ENCODE assay signal across 8 mouse cellular contexts in genomic region chr11:98775348-98776051, GRCm38 (mm10). TPM values are rescaled to one million over a fixed set of nuclear protein-coding genes. Genes with fewer than 3 reads are reported as not detected.
DNase-seq lines count a peak whose midpoint lies in the region; ATAC-seq lines count a peak whose summit lies in the region.

No protein-coding gene starts in this region.

- H3K36me3 ChIP-seq in intestine, embryonic 14.5 days (ENCODE audit: control insufficient read depth, insufficient read depth, low read length), result peaks cover under 1% of the 10 kb centered on the region; the same call in 1 of the 2 replicates

- H3K27ac ChIP-seq in intestine, embryonic 14.5 days (ENCODE audit: low read depth), result peak overlapping the region; percentile 93

- WGBS in intestine, embryonic 14.5 days, result 1% methylated on average over 15 of the region's 15 CpGs

- H3K9me3 ChIP-seq in intestine, embryonic 14.5 days (ENCODE audit: control insufficient read depth, low read length), result no peaks in the 10 kb centered on the region

- DNase-seq in adrenal gland, adult (ENCODE audit: inconsistent age in 2 of 2, low spot score in 1 of 2), result peak; percentile 100
- peak; percentile 95 for DNase-seq in embryo, embryonic 11 days
- peak; percentile 99 for DNase-seq in gastrocnemius, postnatal 14 days
- peak; percentile 92 for DNase-seq in intestine, embryonic 14.5 days (ENCODE audit: low spot score)
- DNase-seq in left cerebral cortex, postnatal 25 days (ENCODE audit: low spot score in 2 of 2), result peak; percentile 100
- peak; percentile 96 for DNase-seq in mesoderm, embryonic 11.5 days (ENCODE audit: low read depth, low spot score)
- peak; percentile 100 for DNase-seq in right cerebral cortex, postnatal 25 days
- DNase-seq in yolk sac, embryonic 10.5 days (ENCODE audit: low spot score), result peak; percentile 97

- peak overlapping the region; percentile 35 for H3K4me3 ChIP-seq in intestine, embryonic 14.5 days (ENCODE audit: low read depth, low read length)

- no peaks in the 10 kb centered on the region for H3K27me3 ChIP-seq in intestine, embryonic 14.5 days (replicated peaks; ENCODE audit: control insufficient read depth, insufficient read depth, low read length)

- intact Hi-C loops in gastrocnemius, postnatal 14 days (cut with DNase I; ENCODE audit: low total_unique reads), result no loop called here
- intact Hi-C loops in left cerebral cortex, postnatal 25 days (cut with DNase I), result loop anchor here (1.0 kb wide), 1 partner anchor 8 kb away; no protein-coding TSS in a partner anchor

- peak overlapping the region; percentile 39 for H3K9ac ChIP-seq in intestine, embryonic 14.5 days (ENCODE audit: low read length)

- peaks cover 48% of the 10 kb centered on the region for H3K4me1 ChIP-seq in intestine, embryonic 14.5 days (replicated peaks; ENCODE audit: control insufficient read depth, insufficient read depth, low read length)

- peak; percentile 69 for ATAC-seq in intestine, embryonic 14.5 days (replicated peaks; ENCODE audit: low FRiP score, low TSS enrichment, low read depth)

- H3K4me2 ChIP-seq in intestine, embryonic 14.5 days (ENCODE audit: low read length), result peak overlapping the region; percentile 84

RNA-seq across cellular contexts. Expression of gene Nr1d1, which starts 0.4 kb away (rescaled TPM):
- total RNA-seq in gastrocnemius, postnatal 14 days (2021), result 10 to 100 TPM; 27.3 to 64.6 TPM
- polyA plus RNA-seq in intestine, embryonic 14.5 days (2014; fragmentation: Nextera tagmentation; extraction: Ambion mirVana), result 2.5 and 2.8 TPM in 2 replicates
- 100 to 1,000 TPM in 1 of 2 experiments, 10 to 100 TPM in 1; 92.5 to 121 TPM for total RNA-seq in left cerebral cortex, postnatal 25 days (2021)

RNA-seq across cellular contexts. Expression of gene Msl1, which starts 19.8 kb away (rescaled TPM):
- total RNA-seq in gastrocnemius, postnatal 14 days (2021), result 10 to 100 TPM; 49.0 to 55.3 TPM
- polyA plus RNA-seq in intestine, embryonic 14.5 days (2014; fragmentation: Nextera tagmentation; extraction: Ambion mirVana), result 17.5 and 19.1 TPM in 2 replicates
- 100 to 1,000 TPM; 190 to 193 TPM for total RNA-seq in left cerebral cortex, postnatal 25 days (2021)

RNA-seq across cellular contexts. Expression of gene Casc3, which starts 29.2 kb away (rescaled TPM):
- 10 to 100 TPM; 20.1 to 21.5 TPM for total RNA-seq in gastrocnemius, postnatal 14 days (2021)
- 34.5 and 37.3 TPM in 2 replicates for polyA plus RNA-seq in intestine, embryonic 14.5 days (2014; fragmentation: Nextera tagmentation; extraction: Ambion mirVana)
- total RNA-seq in left cerebral cortex, postnatal 25 days (2021), result 10 to 100 TPM; 53.9 to 54.7 TPM

RNA-seq across cellular contexts. Expression of gene Thra, which starts 35.1 kb away (rescaled TPM):
- total RNA-seq in gastrocnemius, postnatal 14 days (2021), result 100 to 1,000 TPM in 1 of 2 experiments, 10 to 100 TPM in 1; 91.8 to 106 TPM
- polyA plus RNA-seq in intestine, embryonic 14.5 days (2014; fragmentation: Nextera tagmentation; extraction: Ambion mirVana), result 60.7 and 63.8 TPM in 2 replicates
- 100 to 1,000 TPM; 719 to 771 TPM for total RNA-seq in left cerebral cortex, postnatal 25 days (2021)

RNA-seq across cellular contexts. Expression of gene Med24, which starts 46.3 kb away (rescaled TPM):
- total RNA-seq in gastrocnemius, postnatal 14 days (2021), result 10 to 100 TPM; 40.3 to 42.0 TPM
- polyA plus RNA-seq in intestine, embryonic 14.5 days (2014; fragmentation: Nextera tagmentation; extraction: Ambion mirVana), result 43.0 and 48.0 TPM in 2 replicates
- total RNA-seq in left cerebral cortex, postnatal 25 days (2021), result 100 to 1,000 TPM; 116 to 131 TPM

Comparison
In these comparisons a context has a peak if more than half of its experiments do, and no peak if none do; other contexts are left out.
1. Peak in every context shown above with its lines: DNase-seq, ATAC-seq, H3K4me3 ChIP-seq and H3K27ac ChIP-seq.